Comparison of ENCODE assay signal across 22 mouse cellular contexts in genomic region chr2:146500067-146500466, GRCm38 (mm10). TPM values are rescaled to one million over a fixed set of nuclear protein-coding genes. Genes with fewer than 3 reads are reported as not detected.
A peak's percentile ranks its signal among the peaks of the same experiment; 100 is the strongest.
DNase-seq lines count a peak whose midpoint lies in the region; ATAC-seq and TF ChIP-seq lines count a peak whose summit lies in the region.
"Had no signal": no experiment of that assay in that cellular context is flagged by ENCODE, and none has a peak within 500 bp of the region (broad histone marks: within the 10 kb centered on the region; RNA-seq: fewer than 3 reads in every experiment).

No protein-coding gene starts in this region.

- H3K4me3 ChIP-seq in liver, embryonic 13.5 days (replicated peaks): no peak overlapping the region
- no peak overlapping the region for H3K4me3 ChIP-seq in liver, embryonic 11.5 days (ENCODE audit: low read depth, low read length)
- H3K4me3 ChIP-seq in midbrain, embryonic 11.5 days (ENCODE audit: low read depth, low read length): no peak overlapping the region
- no peak overlapping the region for H3K4me3 ChIP-seq in midbrain, embryonic 14.5 days (replicated peaks; ENCODE audit: low read depth, low read length)
- no peak overlapping the region for H3K4me3 ChIP-seq in liver, postnatal 0 days (ENCODE audit: low read depth, low read length)
- H3K4me3 ChIP-seq: embryonic facial prominence, embryonic 13.5 days; embryonic facial prominence, embryonic 15.5 days; erythroblast, embryonic 14.5 days; forebrain, embryonic 10.5 days; forebrain, embryonic 12.5 days had no signal

- H3K4me1 ChIP-seq in liver, embryonic 13.5 days (replicated peaks): peaks cover 72% of the 10 kb centered on the region
- H3K4me1 ChIP-seq in liver, embryonic 11.5 days (replicated peaks; ENCODE audit: control insufficient read depth, insufficient read depth, low read length): peaks cover 45% of the 10 kb centered on the region
- peaks cover 5% of the 10 kb centered on the region; the same call in 1 of the 2 replicates for H3K4me1 ChIP-seq in midbrain, embryonic 11.5 days (ENCODE audit: control insufficient read depth, insufficient read depth, low read length)
- peaks cover 10% of the 10 kb centered on the region; the same call in 1 of the 2 replicates for H3K4me1 ChIP-seq in midbrain, embryonic 14.5 days (ENCODE audit: control insufficient read depth, insufficient read depth, low read length)
- H3K4me1 ChIP-seq in liver, postnatal 0 days (ENCODE audit: insufficient read depth): peaks cover 38% of the 10 kb centered on the region

- no peaks in the 10 kb centered on the region for H3K36me3 ChIP-seq in liver, embryonic 13.5 days
- no peaks in the 10 kb centered on the region for H3K36me3 ChIP-seq in liver, embryonic 11.5 days (ENCODE audit: control insufficient read depth, insufficient read depth, low read length)
- no peaks in the 10 kb centered on the region for H3K36me3 ChIP-seq in midbrain, embryonic 11.5 days (ENCODE audit: control insufficient read depth, insufficient read depth, low read length)
- no peaks in the 10 kb centered on the region for H3K36me3 ChIP-seq in midbrain, embryonic 14.5 days (ENCODE audit: control insufficient read depth, insufficient read depth, low read length)
- H3K36me3 ChIP-seq in liver, postnatal 0 days (replicated peaks; ENCODE audit: insufficient read depth, low read length): no peaks in the 10 kb centered on the region
- H3K36me3 ChIP-seq: embryonic facial prominence, embryonic 13.5 days; embryonic facial prominence, embryonic 15.5 days; forebrain, embryonic 12.5 days had no signal

- H3K27me3 ChIP-seq in liver, embryonic 13.5 days: no peaks in the 10 kb centered on the region
- no peaks in the 10 kb centered on the region for H3K27me3 ChIP-seq in liver, embryonic 11.5 days (replicated peaks; ENCODE audit: control insufficient read depth, insufficient read depth, low read length)
- H3K27me3 ChIP-seq in midbrain, embryonic 11.5 days (ENCODE audit: control insufficient read depth, insufficient read depth, low read length): no peaks in the 10 kb centered on the region
- H3K27me3 ChIP-seq in midbrain, embryonic 14.5 days (ENCODE audit: control insufficient read depth, insufficient read depth, low read length): no peaks in the 10 kb centered on the region
- no peaks in the 10 kb centered on the region for H3K27me3 ChIP-seq in liver, postnatal 0 days (ENCODE audit: insufficient read depth, low read length)
- H3K27me3 ChIP-seq: embryonic facial prominence, embryonic 13.5 days; embryonic facial prominence, embryonic 15.5 days; forebrain, embryonic 12.5 days had no signal

- H3K9me3 ChIP-seq in liver, embryonic 13.5 days (replicated peaks): no peaks in the 10 kb centered on the region
- H3K9me3 ChIP-seq in liver, embryonic 11.5 days (ENCODE audit: control insufficient read depth, low read length): no peaks in the 10 kb centered on the region
- H3K9me3 ChIP-seq in midbrain, embryonic 11.5 days (ENCODE audit: control insufficient read depth, low read length): no peaks in the 10 kb centered on the region
- H3K9me3 ChIP-seq in midbrain, embryonic 14.5 days (ENCODE audit: control insufficient read depth, low read length): no peaks in the 10 kb centered on the region
- no peaks in the 10 kb centered on the region for H3K9me3 ChIP-seq in liver, postnatal 0 days (ENCODE audit: low read length)
- H3K9me3 ChIP-seq: embryonic facial prominence, embryonic 13.5 days; embryonic facial prominence, embryonic 15.5 days; forebrain, embryonic 10.5 days; forebrain, embryonic 12.5 days had no signal

- no peak overlapping the region for H3K9ac ChIP-seq in liver, embryonic 13.5 days
- no peak overlapping the region for H3K9ac ChIP-seq in liver, embryonic 11.5 days (ENCODE audit: low read depth, low read length)
- no peak overlapping the region for H3K9ac ChIP-seq in midbrain, embryonic 11.5 days (ENCODE audit: low read length)
- H3K9ac ChIP-seq in midbrain, embryonic 14.5 days (replicated peaks; ENCODE audit: low read length): no peak overlapping the region
- H3K9ac ChIP-seq in liver, postnatal 0 days (replicated peaks): no peak overlapping the region
- H3K9ac ChIP-seq: embryonic facial prominence, embryonic 13.5 days; embryonic facial prominence, embryonic 15.5 days; forebrain, embryonic 12.5 days had no signal

- no peak for DNase-seq in liver, embryonic 13.5 days
- no peak for DNase-seq in liver, embryonic 11.5 days (ENCODE audit: low spot score)
- peak; percentile 35 for DNase-seq in midbrain, embryonic 11.5 days (ENCODE audit: low spot score, missing footprints)
- DNase-seq in midbrain, embryonic 14.5 days: no peak
- DNase-seq in liver, postnatal 0 days: no peak
- DNase-seq in thymus, postnatal 4 days: no peak
- DNase-seq: adrenal gland, adult 2 months; adrenal gland, postnatal 10 days; adrenal gland, postnatal 25 days; cerebellum, adult 11 months; cerebellum, adult 18-20 months; cerebellum, adult 8-10 months; cerebellum, adult 9-11 months; cerebellum, postnatal 14 days; cerebellum, postnatal 36 days; embryo, embryonic 11 days had no signal

- WGBS in liver, embryonic 13.5 days (ENCODE audit: insufficient replicate concordance): 48% methylated on average over 1 of the region's 1 CpGs
- WGBS in liver, embryonic 11.5 days: 63% methylated on average over 1 of the region's 1 CpGs
- 94% methylated on average over 1 of the region's 1 CpGs for WGBS in midbrain, embryonic 11.5 days
- 91% methylated on average over 1 of the region's 1 CpGs for WGBS in midbrain, embryonic 14.5 days
- 35% methylated on average over 1 of the region's 1 CpGs for WGBS in liver, postnatal 0 days (ENCODE audit: insufficient replicate concordance)

- ATAC-seq in liver, embryonic 13.5 days (ENCODE audit: low read depth): 0 out of 2 replicates have a peak, but pooled peaks have one; percentile 37
- no peak for ATAC-seq in liver, embryonic 11.5 days (replicated peaks; ENCODE audit: low FRiP score)
- no peak for ATAC-seq in midbrain, embryonic 11.5 days (ENCODE audit: low FRiP score)
- ATAC-seq in midbrain, embryonic 14.5 days (ENCODE audit: low FRiP score, low TSS enrichment): no peak
- ATAC-seq in liver, postnatal 0 days: no peak
- ATAC-seq: forebrain, embryonic 14.5 days had no signal

- TF ChIP-seq CTCF in liver, postnatal 0 days (IDR thresholded peaks at IDR 0.05; ENCODE audit: low read depth): no peak

- no peak overlapping the region for H3K4me2 ChIP-seq in liver, embryonic 13.5 days
- no peak overlapping the region for H3K4me2 ChIP-seq in liver, embryonic 11.5 days
- no peak overlapping the region for H3K4me2 ChIP-seq in midbrain, embryonic 11.5 days
- H3K4me2 ChIP-seq in midbrain, embryonic 14.5 days (ENCODE audit: low read length): no peak overlapping the region
- H3K4me2 ChIP-seq in liver, postnatal 0 days (ENCODE audit: low read depth, low read length): no peak overlapping the region
- H3K4me2 ChIP-seq: embryonic facial prominence, embryonic 13.5 days; embryonic facial prominence, embryonic 15.5 days; forebrain, embryonic 12.5 days had no signal

- no peak for TF ChIP-seq EP300 in liver, postnatal 0 days (IDR thresholded peaks at IDR 0.05; ENCODE audit: low read depth)

- no peak overlapping the region for H3K27ac ChIP-seq in liver, embryonic 13.5 days
- H3K27ac ChIP-seq in liver, embryonic 11.5 days (ENCODE audit: low read depth, low read length): no peak overlapping the region
- no peak overlapping the region for H3K27ac ChIP-seq in midbrain, embryonic 11.5 days (ENCODE audit: low read depth, low read length)
- no peak overlapping the region for H3K27ac ChIP-seq in midbrain, embryonic 14.5 days (replicated peaks; ENCODE audit: low read depth, low read length)
- 0 out of 2 replicates have a peak overlapping the region, but pooled peaks have one; percentile 39 for H3K27ac ChIP-seq in liver, postnatal 0 days (ENCODE audit: low read depth)
- H3K27ac ChIP-seq: embryonic facial prominence, embryonic 13.5 days; embryonic facial prominence, embryonic 15.5 days; forebrain, embryonic 10.5 days; forebrain, embryonic 12.5 days had no signal

RNA-seq across cellular contexts. Expression of gene Ralgapa2, which starts 12.1 kb away (rescaled TPM):
- polyA plus RNA-seq in liver, embryonic 13.5 days (2015; fragmentation: Nextera tagmentation; extraction: Ambion mirVana): 2.9 and 3.3 TPM in 2 replicates
- 11.6 and 13.0 TPM in 2 replicates for polyA plus RNA-seq in liver, embryonic 11.5 days (2014; fragmentation: Nextera tagmentation; extraction: Ambion mirVana)
- 9.0 and 9.7 TPM in 2 replicates for polyA plus RNA-seq in midbrain, embryonic 11.5 days (2014; fragmentation: Nextera tagmentation; extraction: Ambion mirVana)
- 14.6 and 14.9 TPM in 2 replicates for polyA plus RNA-seq in midbrain, embryonic 14.5 days (2014; fragmentation: Nextera tagmentation; extraction: Ambion mirVana)
- polyA plus RNA-seq in liver, postnatal 0 days (2015; fragmentation: Nextera tagmentation; extraction: Ambion mirVana): 3.7 and 4.1 TPM in 2 replicates
